Mouse (Mus musculus) kidney, adult 8-10 months (tissue): ENCODE results near the gene Il11.

Source experiments
- DNase-seq, 2 experiments: peaks; one replicate each; pipeline ENCODE4 v3.0.0; 2022

Gene Il11

GRCm38 (mm10) chr7:4788499-4789435, 6.1 kb upstream of the Il11 start:
- DNase-seq, result peak; percentile 38 to 51

- DNase-seq, result no peak
These were observed 1.1 kb upstream of the Il11 start for GRCm38 (mm10) chr7:4783667-4784268.

- no peak for DNase-seq
These were observed 529 bp downstream of the Il11 start for GRCm38 (mm10) chr7:4782130-4782529.

GRCm38 (mm10) chr7:4779921-4780320, 2.7 kb downstream of the Il11 start:
- no peak for DNase-seq

GRCm38 (mm10) chr7:4777851-4778637, 4.6 kb downstream of the Il11 start:
- no peak for DNase-seq

- peak; percentile 36 to 50 for DNase-seq
These were observed 5.5 kb downstream of the Il11 start for GRCm38 (mm10) chr7:4776861-4777830.

GRCm38 (mm10) chr7:4776131-4776530, 6.5 kb downstream of the Il11 start:
- DNase-seq, result no peak

- DNase-seq, result no peak
These were observed 11.5 kb downstream of the Il11 start, which contains the start of gene Fam71e2 for GRCm38 (mm10) chr7:4771202-4771601. Gene Fam71e2 (minus strand): TSS chr7:4771302.

GRCm38 (mm10) chr7:4764946-4765710, 17.5 kb downstream of the Il11 start:
- DNase-seq, result no peak

GRCm38 (mm10) chr7:4759670-4760069, 23.0 kb downstream of the Il11 start:
- no peak for DNase-seq

- DNase-seq, result peak; percentile 72 to 73
These were observed 29.7 kb downstream of the Il11 start, which contains the start of gene Cox6b2 for GRCm38 (mm10) chr7:4752821-4753570. Gene Cox6b2 (minus strand): TSS chr7:4753094.

GRCm38 (mm10) chr7:4751971-4752820, 30.5 kb downstream of the Il11 start:
- DNase-seq, result peak; percentile 58 to 61

GRCm38 (mm10) chr7:4749169-4749568, 33.5 kb downstream of the Il11 start:
- no peak for DNase-seq

GRCm38 (mm10) chr7:4748321-4748720, 34.3 kb downstream of the Il11 start:
- no peak for DNase-seq

- DNase-seq, result no peak
These were observed 35.3 kb downstream of the Il11 start for GRCm38 (mm10) chr7:4747156-4747899.

GRCm38 (mm10) chr7:4746326-4746980, 36.2 kb downstream of the Il11 start:
- no peak for DNase-seq

GRCm38 (mm10) chr7:4744886-4745285, 37.8 kb downstream of the Il11 start:
- no peak for DNase-seq

- DNase-seq, result no peak
These were observed 39.3 kb downstream of the Il11 start for GRCm38 (mm10) chr7:4743354-4743753.
